In the genomic region with DNA sequence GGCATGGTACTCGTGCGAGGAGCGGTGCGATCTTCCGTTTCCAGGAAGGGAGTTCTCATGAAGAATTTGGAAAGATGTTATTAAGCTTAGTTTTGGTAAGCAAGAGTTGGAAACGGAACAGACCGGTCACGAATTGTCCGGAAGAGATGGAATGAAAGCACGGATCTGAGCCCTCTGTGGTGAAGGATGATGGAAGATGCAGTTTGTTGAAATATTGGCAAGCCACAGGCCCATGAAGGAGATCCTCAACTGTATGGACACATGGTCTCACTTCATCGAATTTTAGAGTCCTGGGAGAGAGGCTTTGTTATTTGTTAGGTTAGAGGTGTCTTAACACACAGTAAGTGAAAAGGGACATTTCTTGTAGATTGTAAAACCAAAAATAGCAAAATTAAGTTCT, we compare ENCODE assay signal across 9 mouse cellular contexts. TPM values are rescaled to one million over a fixed set of nuclear protein-coding genes. Genes with fewer than 3 reads are reported as not detected.
DNase-seq lines count a peak whose midpoint lies in the region; ATAC-seq lines count a peak whose summit lies in the region.
"Had no signal": no experiment of that assay in that cellular context is flagged by ENCODE, and none has a peak within 500 bp of the region (broad histone marks: within the 10 kb centered on the region; RNA-seq: fewer than 3 reads in every experiment).

No protein-coding gene starts in this region.

- no peaks in the 10 kb centered on the region for H3K27me3 ChIP-seq in heart, embryonic 10.5 days (ENCODE audit: insufficient read depth, poor library complexity, severe bottlenecking)
- H3K27me3 ChIP-seq in forebrain, embryonic 12.5 days: no peaks in the 10 kb centered on the region
- H3K27me3 ChIP-seq in liver, embryonic 12.5 days (replicated peaks): no peaks in the 10 kb centered on the region

- peak overlapping the region; percentile 92 for H3K4me3 ChIP-seq in heart, embryonic 10.5 days
- peak overlapping the region; percentile 88 for H3K4me3 ChIP-seq in forebrain, embryonic 12.5 days (replicated peaks)
- peak overlapping the region; percentile 96 for H3K4me3 ChIP-seq in liver, embryonic 12.5 days

- H3K36me3 ChIP-seq in heart, embryonic 10.5 days: peaks cover 74% of the 10 kb centered on the region
- H3K36me3 ChIP-seq in forebrain, embryonic 12.5 days (replicated peaks): peaks cover 72% of the 10 kb centered on the region
- peaks cover 77% of the 10 kb centered on the region for H3K36me3 ChIP-seq in liver, embryonic 12.5 days

- WGBS in heart, embryonic 10.5 days: 5% methylated on average over 11 of the region's 11 CpGs
- WGBS in forebrain, embryonic 12.5 days: 11% methylated on average over 11 of the region's 11 CpGs
- 2% methylated on average over 11 of the region's 11 CpGs for WGBS in liver, embryonic 12.5 days (ENCODE audit: insufficient replicate concordance)

- H3K4me1 ChIP-seq in heart, embryonic 10.5 days: peaks cover 11% of the 10 kb centered on the region
- peaks cover 18% of the 10 kb centered on the region for H3K4me1 ChIP-seq in forebrain, embryonic 12.5 days
- H3K4me1 ChIP-seq in liver, embryonic 12.5 days: peaks cover 30% of the 10 kb centered on the region

- peak overlapping the region; percentile 86 for H3K4me2 ChIP-seq in forebrain, embryonic 12.5 days
- H3K4me2 ChIP-seq in liver, embryonic 12.5 days: peak overlapping the region; percentile 95

- no peaks in the 10 kb centered on the region for H3K9me3 ChIP-seq in heart, embryonic 10.5 days
- H3K9me3 ChIP-seq in forebrain, embryonic 12.5 days: no peaks in the 10 kb centered on the region
- no peaks in the 10 kb centered on the region for H3K9me3 ChIP-seq in liver, embryonic 12.5 days (replicated peaks)

- peak overlapping the region; percentile 80 for H3K9ac ChIP-seq in forebrain, embryonic 12.5 days
- H3K9ac ChIP-seq in liver, embryonic 12.5 days: peak overlapping the region; percentile 85

- no peak for ATAC-seq in forebrain, embryonic 12.5 days (ENCODE audit: low FRiP score)
- ATAC-seq in liver, embryonic 12.5 days: no peak

- intact Hi-C loops in heart, postnatal 36 days (cut with DNase I): no loop called here

- peak overlapping the region; percentile 92 for H3K27ac ChIP-seq in heart, embryonic 10.5 days
- no peak overlapping the region for H3K27ac ChIP-seq in forebrain, embryonic 12.5 days
- peak overlapping the region; percentile 89 for H3K27ac ChIP-seq in liver, embryonic 12.5 days

- DNase-seq in heart, embryonic 10.5 days (ENCODE audit: low spot score): no peak
- no peak for DNase-seq in heart, postnatal 36 days
- DNase-seq in 3T3-L1 (ENCODE audit: low read depth, low spot score): peak; percentile 32
- DNase-seq in spleen, postnatal 10 days (ENCODE audit: low spot score in 2 of 2): no peak
- no peak for DNase-seq in embryo, embryonic 10.5 days (ENCODE audit: low spot score)
- DNase-seq in B cell, adult 2 months: no peak
- DNase-seq: cerebellum, postnatal 14 days had no signal

RNA-seq across cellular contexts. Expression of a gene that starts 0.8 kb away (rescaled TPM):
- 73.2 and 92.7 TPM in 2 replicates for polyA plus RNA-seq in heart, embryonic 10.5 days (2016; fragmentation: Nextera tagmentation; extraction: Ambion mirVana)
- 10 to 100 TPM; 20.3 to 21.0 TPM for total RNA-seq in heart, postnatal 36 days (2021)
- polyA plus RNA-seq in forebrain, embryonic 12.5 days (2016; fragmentation: Nextera tagmentation; extraction: Ambion mirVana): 62.9 and 63.6 TPM in 2 replicates
- polyA plus RNA-seq in liver, embryonic 12.5 days (2016; fragmentation: Nextera tagmentation; extraction: Ambion mirVana): 83.1 and 85.3 TPM in 2 replicates

RNA-seq across cellular contexts. Expression of a gene that starts 12.6 kb away (rescaled TPM):
- 11.7 and 11.9 TPM in 2 replicates for polyA plus RNA-seq in heart, embryonic 10.5 days (2016; fragmentation: Nextera tagmentation; extraction: Ambion mirVana)
- total RNA-seq in heart, postnatal 36 days (2021): 1 to 10 TPM; 6.6 to 9.4 TPM
- polyA plus RNA-seq in forebrain, embryonic 12.5 days (2016; fragmentation: Nextera tagmentation; extraction: Ambion mirVana): 15.9 and 16.0 TPM in 2 replicates
- polyA plus RNA-seq in liver, embryonic 12.5 days (2016; fragmentation: Nextera tagmentation; extraction: Ambion mirVana): 6.6 and 7.3 TPM in 2 replicates

RNA-seq across cellular contexts. Expression of a gene that starts 33.8 kb away (rescaled TPM):
- 3,676 and 4,272 TPM in 2 replicates for polyA plus RNA-seq in heart, embryonic 10.5 days (2016; fragmentation: Nextera tagmentation; extraction: Ambion mirVana)
- 1,000 to 10,000 TPM; 4,473 to 4,723 TPM for total RNA-seq in heart, postnatal 36 days (2021)
- polyA plus RNA-seq in forebrain, embryonic 12.5 days (2016; fragmentation: Nextera tagmentation; extraction: Ambion mirVana): 2,231 and 2,319 TPM in 2 replicates
- 1,499 and 1,575 TPM in 2 replicates for polyA plus RNA-seq in liver, embryonic 12.5 days (2016; fragmentation: Nextera tagmentation; extraction: Ambion mirVana)

RNA-seq across cellular contexts. Expression of a gene that starts 36.7 kb away (rescaled TPM):
- 75.0 and 88.6 TPM in 2 replicates for polyA plus RNA-seq in heart, embryonic 10.5 days (2016; fragmentation: Nextera tagmentation; extraction: Ambion mirVana)
- 100 to 1,000 TPM; 118 to 127 TPM for total RNA-seq in heart, postnatal 36 days (2021)
- 120 and 124 TPM in 2 replicates for polyA plus RNA-seq in forebrain, embryonic 12.5 days (2016; fragmentation: Nextera tagmentation; extraction: Ambion mirVana)
- 38.3 and 40.5 TPM in 2 replicates for polyA plus RNA-seq in liver, embryonic 12.5 days (2016; fragmentation: Nextera tagmentation; extraction: Ambion mirVana)

RNA-seq across cellular contexts. Expression of a gene that starts 59.0 kb away (rescaled TPM):
- 128 and 140 TPM in 2 replicates for polyA plus RNA-seq in heart, embryonic 10.5 days (2016; fragmentation: Nextera tagmentation; extraction: Ambion mirVana)
- total RNA-seq in heart, postnatal 36 days (2021): 10 to 100 TPM; 20.8 to 25.3 TPM
- polyA plus RNA-seq in forebrain, embryonic 12.5 days (2016; fragmentation: Nextera tagmentation; extraction: Ambion mirVana): 221 and 246 TPM in 2 replicates
- polyA plus RNA-seq in liver, embryonic 12.5 days (2016; fragmentation: Nextera tagmentation; extraction: Ambion mirVana): 132 and 138 TPM in 2 replicates
